Mouse (Mus musculus) retina, embryonic 14.5 days (tissue): ENCODE data around the gene Best2.
A peak's percentile ranks its signal among the peaks of the same experiment; 100 is the strongest.

Experiments
- DNase-seq: peaks from one replicate; pipeline ENCODE4 v3.0.0-alpha.2; 2015; ENCODE audit warnings: low spot score

The Best2 gene

DNA sequence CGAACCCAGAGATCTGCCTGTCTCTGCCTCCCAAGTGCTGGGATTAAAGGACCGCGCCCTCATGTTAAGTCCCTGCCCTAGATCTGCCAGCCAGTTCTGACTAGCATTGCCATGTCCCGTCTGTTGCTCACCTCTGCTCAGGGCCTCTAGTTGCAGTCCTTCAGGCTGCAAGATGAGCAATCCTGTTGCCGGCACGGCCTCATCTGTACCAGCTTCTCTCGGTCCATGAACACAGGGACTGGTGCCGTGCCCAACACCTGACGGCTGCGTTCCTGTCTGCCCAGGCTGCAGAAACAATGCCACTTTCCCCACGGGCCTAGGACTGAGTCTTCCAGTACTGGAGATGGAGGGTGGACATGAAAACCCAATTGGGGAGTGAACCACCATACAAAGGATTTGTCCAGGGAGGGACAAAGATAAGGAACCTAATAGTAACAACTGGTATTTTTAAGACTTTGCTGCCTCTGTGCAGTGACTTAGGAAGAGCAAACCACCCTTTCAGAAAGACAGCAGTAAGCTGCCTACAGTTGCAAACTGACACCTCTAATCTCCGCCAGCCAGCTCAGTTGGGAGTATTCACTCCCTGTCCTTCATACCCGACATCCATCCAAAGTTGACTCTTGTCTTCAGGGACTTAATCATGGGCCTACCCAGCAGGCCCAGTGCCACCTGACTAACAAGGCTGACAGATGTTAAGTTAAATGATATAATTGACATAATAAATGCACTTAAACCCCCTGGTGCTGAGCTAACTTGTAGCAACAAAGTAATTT, 46.6 kb downstream of the Best2 start:
- DNase-seq, result no peak

DNA sequence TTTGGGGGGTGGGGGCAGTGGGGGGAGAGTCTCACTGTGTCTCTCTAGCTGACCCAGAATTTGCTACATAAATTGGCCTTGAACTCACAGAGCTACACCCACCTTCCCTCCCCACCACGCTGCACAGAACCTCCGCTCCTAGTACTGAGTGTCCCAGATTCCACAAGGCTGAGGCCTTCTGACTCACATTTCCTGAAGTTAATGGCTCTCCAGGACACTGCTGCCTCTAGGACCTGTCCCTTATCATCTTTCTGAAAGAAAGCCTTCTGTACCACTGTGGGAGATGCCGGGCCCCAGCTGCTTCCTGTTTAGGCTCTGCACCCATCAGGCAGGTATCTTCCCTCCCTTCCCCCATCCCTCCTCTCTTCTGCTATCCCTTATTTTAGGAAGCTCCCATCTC, 47.7 kb downstream of the Best2 start:
- no peak for DNase-seq

DNA sequence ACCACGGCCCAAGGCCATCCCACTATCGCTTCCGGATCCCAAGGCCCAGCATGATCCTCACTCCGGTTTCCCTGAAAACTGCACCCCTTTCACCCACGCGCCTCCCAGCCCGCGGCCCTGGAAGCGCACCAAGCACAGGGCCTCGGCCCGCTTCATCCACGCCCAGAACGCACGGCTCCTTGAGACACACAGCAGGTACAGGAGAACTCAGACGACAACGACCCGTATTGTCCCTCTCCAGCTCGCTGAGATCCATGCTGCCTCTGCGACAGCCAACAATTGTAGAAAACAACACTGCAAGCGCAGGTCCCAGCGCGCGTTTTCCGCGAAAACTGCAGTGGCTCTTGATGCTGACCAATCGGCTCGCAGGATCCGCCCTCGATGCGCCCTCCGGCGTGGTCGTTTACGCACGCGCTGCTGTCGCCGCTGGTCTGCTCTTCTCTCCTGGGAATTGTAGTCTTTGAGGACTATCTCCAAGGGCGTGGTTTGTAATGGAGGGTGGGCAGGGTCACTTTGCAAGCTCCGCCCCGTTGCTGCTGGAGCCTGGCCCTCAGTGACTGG, 48.5 kb downstream of the Best2 start:
- DNase-seq, result peak; percentile 99

DNA sequence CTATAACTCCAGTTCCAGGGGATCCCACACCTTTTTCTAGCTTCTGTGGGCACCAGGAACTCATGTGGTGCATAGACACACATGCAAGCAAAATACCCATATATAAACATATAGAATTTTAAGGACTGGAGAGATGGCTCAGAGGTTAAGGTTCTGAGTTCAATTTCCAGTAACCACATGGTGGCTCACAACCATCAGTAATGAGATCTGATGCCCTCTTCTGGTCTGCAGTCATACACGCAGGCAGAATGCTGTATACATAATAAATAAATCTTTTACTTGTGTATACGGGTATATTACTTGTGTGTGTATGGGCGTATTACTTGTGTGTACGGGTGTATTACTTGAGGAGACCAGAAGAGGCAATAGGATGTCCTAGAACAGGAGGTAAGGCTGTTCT, 50.4 kb downstream of the Best2 start:
- no peak for DNase-seq

DNA sequence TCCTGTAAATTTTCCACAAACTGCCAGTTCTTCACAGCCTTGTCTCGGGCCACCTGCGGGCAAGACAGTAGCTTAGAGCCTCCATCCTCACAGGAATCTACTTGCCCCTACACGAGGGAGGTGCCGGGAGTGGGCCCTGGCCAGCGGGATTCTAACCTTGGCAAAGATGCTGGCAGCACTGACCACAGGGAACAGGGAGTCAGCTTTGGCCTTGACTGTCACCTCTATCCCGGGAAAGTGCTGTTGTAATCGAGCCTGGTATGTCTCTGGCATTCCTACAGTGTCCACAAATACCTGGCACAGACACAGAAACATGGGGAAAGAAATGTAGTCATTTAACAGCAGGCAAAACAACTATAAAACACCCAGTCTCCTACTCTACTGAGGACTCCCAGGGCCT, 54.5 kb downstream of the Best2 start:
- no peak for DNase-seq
